Comparison of ENCODE assay signal across 25 mouse cellular contexts in genomic region chr6:141271579-141271978, GRCm38 (mm10). TPM values are rescaled to one million over a fixed set of nuclear protein-coding genes. Genes with fewer than 3 reads are reported as not detected.
DNase-seq lines count a peak whose midpoint lies in the region; ATAC-seq and TF ChIP-seq lines count a peak whose summit lies in the region.
"Had no signal": no experiment of that assay in that cellular context is flagged by ENCODE, and none has a peak within 500 bp of the region (broad histone marks: within the 10 kb centered on the region; RNA-seq: fewer than 3 reads in every experiment).

No protein-coding gene starts in this region.

- no peak overlapping the region for H3K9ac ChIP-seq in heart, embryonic 15.5 days
- H3K9ac ChIP-seq in heart, embryonic 12.5 days, result no peak overlapping the region
- H3K9ac ChIP-seq in intestine, embryonic 16.5 days (ENCODE audit: low read depth, low read length), result no peak overlapping the region
- H3K9ac ChIP-seq: embryonic facial prominence, embryonic 12.5 days; embryonic facial prominence, embryonic 15.5 days; forebrain, postnatal 0 days; hindbrain, embryonic 14.5 days had no signal

- no peak for TF ChIP-seq POLR2A in small intestine, adult 2 months (IDR thresholded peaks at IDR 0.05; ENCODE audit: low read depth, low read length)

- H3K27me3 ChIP-seq in heart, embryonic 15.5 days, result no peaks in the 10 kb centered on the region
- no peaks in the 10 kb centered on the region for H3K27me3 ChIP-seq in heart, embryonic 12.5 days (replicated peaks)
- no peaks in the 10 kb centered on the region for H3K27me3 ChIP-seq in intestine, embryonic 16.5 days (replicated peaks; ENCODE audit: control insufficient read depth, insufficient read depth, low read length)
- H3K27me3 ChIP-seq in small intestine, adult 2 months (ENCODE audit: control insufficient read depth, insufficient read depth, low read length), result no peaks in the 10 kb centered on the region
- H3K27me3 ChIP-seq: embryonic facial prominence, embryonic 12.5 days; embryonic facial prominence, embryonic 15.5 days had no signal

- no peak overlapping the region for H3K4me2 ChIP-seq in heart, embryonic 15.5 days
- no peak overlapping the region for H3K4me2 ChIP-seq in heart, embryonic 12.5 days
- H3K4me2 ChIP-seq in intestine, embryonic 16.5 days (ENCODE audit: low read depth, low read length), result peak overlapping the region; percentile 35; the same call in 1 of the 2 replicates
- H3K4me2 ChIP-seq: embryonic facial prominence, embryonic 12.5 days; embryonic facial prominence, embryonic 15.5 days; hindbrain, embryonic 14.5 days had no signal

- no peaks in the 10 kb centered on the region for H3K9me3 ChIP-seq in heart, embryonic 15.5 days (replicated peaks)
- H3K9me3 ChIP-seq in heart, embryonic 12.5 days (replicated peaks), result no peaks in the 10 kb centered on the region
- no peaks in the 10 kb centered on the region for H3K9me3 ChIP-seq in intestine, embryonic 16.5 days (ENCODE audit: control insufficient read depth, low read length)
- H3K9me3 ChIP-seq: embryonic facial prominence, embryonic 12.5 days; embryonic facial prominence, embryonic 15.5 days had no signal

- peaks cover 36% of the 10 kb centered on the region for H3K4me1 ChIP-seq in heart, embryonic 15.5 days (replicated peaks)
- H3K4me1 ChIP-seq in heart, embryonic 12.5 days (replicated peaks), result peaks cover 28% of the 10 kb centered on the region
- peaks cover 23% of the 10 kb centered on the region for H3K4me1 ChIP-seq in intestine, embryonic 16.5 days (ENCODE audit: control insufficient read depth, insufficient read depth, low read length)
- peaks cover 11% of the 10 kb centered on the region; the same call in 1 of the 2 replicates for H3K4me1 ChIP-seq in small intestine, adult 2 months (ENCODE audit: control insufficient read depth, insufficient read depth, insufficient read length, low read length)
- H3K4me1 ChIP-seq: embryonic facial prominence, embryonic 12.5 days had no signal

- WGBS in heart, embryonic 15.5 days, result 75% methylated on average over 3 of the region's 3 CpGs
- WGBS in heart, embryonic 12.5 days, result 78% methylated on average over 3 of the region's 3 CpGs
- 63% methylated on average over 3 of the region's 3 CpGs for WGBS in intestine, embryonic 16.5 days
- WGBS in small intestine, adult 2 months, result 22% methylated on average over 3 of the region's 3 CpGs

- TF ChIP-seq CTCF in small intestine, adult 2 months (IDR thresholded peaks at IDR 0.05; ENCODE audit: extremely low read depth, insufficient read length, insufficient replicate concordance, low read depth, low read length), result no peak

- no peaks in the 10 kb centered on the region for H3K36me3 ChIP-seq in heart, embryonic 15.5 days
- H3K36me3 ChIP-seq in heart, embryonic 12.5 days, result no peaks in the 10 kb centered on the region
- no peaks in the 10 kb centered on the region for H3K36me3 ChIP-seq in intestine, embryonic 16.5 days (ENCODE audit: control insufficient read depth, insufficient read depth, low read length)
- no peaks in the 10 kb centered on the region for H3K36me3 ChIP-seq in small intestine, adult 2 months (ENCODE audit: control insufficient read depth, insufficient read depth, low read length)
- H3K36me3 ChIP-seq: embryonic facial prominence, embryonic 12.5 days; embryonic facial prominence, embryonic 15.5 days had no signal

- peak; percentile 49 for DNase-seq in lung, postnatal 36 days
- DNase-seq in lung, adult 18-20 months, result no peak
- DNase-seq in frontal cortex, postnatal 14 days (ENCODE audit: low spot score in 2 of 2), result no peak
- DNase-seq in thymus, postnatal 25 days, result no peak
- DNase-seq: adrenal gland, adult 2 months; adrenal gland, postnatal 14 days; cerebellum, adult 11 months; cerebellum, adult 2 months; cerebellum, adult 9-11 months; cerebellum, postnatal 25 days; forebrain, postnatal 0 days; gastrocnemius, postnatal 36 days; heart, postnatal 10 days; heart, postnatal 4 days had no signal

- H3K4me3 ChIP-seq in heart, embryonic 15.5 days, result no peak overlapping the region
- no peak overlapping the region for H3K4me3 ChIP-seq in heart, embryonic 12.5 days
- H3K4me3 ChIP-seq in intestine, embryonic 16.5 days (ENCODE audit: low read length), result 0 out of 2 replicates have a peak overlapping the region, but pooled peaks have one; percentile 16
- H3K4me3 ChIP-seq in small intestine, adult 2 months (ENCODE audit: low read depth, low read length), result no peak overlapping the region
- H3K4me3 ChIP-seq: embryonic facial prominence, embryonic 12.5 days; embryonic facial prominence, embryonic 15.5 days had no signal

- H3K27ac ChIP-seq in heart, embryonic 15.5 days, result peak overlapping the region; percentile 6; the same call in 1 of the 2 replicates
- no peak overlapping the region for H3K27ac ChIP-seq in heart, embryonic 12.5 days (ENCODE audit: poor library complexity, severe bottlenecking)
- H3K27ac ChIP-seq in intestine, embryonic 16.5 days (ENCODE audit: low read length), result peak overlapping the region; percentile 46
- peak overlapping the region; percentile 64 for H3K27ac ChIP-seq in small intestine, adult 2 months (ENCODE audit: insufficient read depth, low read depth, low read length)
- H3K27ac ChIP-seq: embryonic facial prominence, embryonic 12.5 days; embryonic facial prominence, embryonic 15.5 days; hindbrain, embryonic 14.5 days; hindbrain, postnatal 0 days had no signal

- ATAC-seq in heart, embryonic 15.5 days (replicated peaks; ENCODE audit: insufficient number of reproducible peaks, insufficient read depth, low FRiP score, low read depth), result no peak
- no peak for ATAC-seq in heart, embryonic 12.5 days (ENCODE audit: insufficient number of reproducible peaks, low FRiP score)
- peak; percentile 88 for ATAC-seq in intestine, embryonic 16.5 days
- ATAC-seq: CD4-positive, CD25-positive, alpha-beta regulatory T cell, adult 4 months; forebrain, embryonic 14.5 days; forebrain, postnatal 0 days; hindbrain, postnatal 0 days had no signal

RNA-seq across cellular contexts. Expression of gene Pde3a, which starts 22.5 kb away (rescaled TPM):
- 11.2 and 13.0 TPM in 2 replicates for polyA plus RNA-seq in heart, embryonic 15.5 days (2015; fragmentation: Nextera tagmentation; extraction: Ambion mirVana)
- 12.2 and 13.4 TPM in 2 replicates for polyA plus RNA-seq in heart, embryonic 12.5 days (2016; fragmentation: Nextera tagmentation; extraction: Ambion mirVana)
- 14.7 and 17.9 TPM in 2 replicates for polyA plus RNA-seq in intestine, embryonic 16.5 days (2015; fragmentation: Nextera tagmentation; extraction: Ambion mirVana)
- polyA plus RNA-seq in small intestine, adult 2 months (2012; rRNA removed), result 6.1 and 7.9 TPM in 2 replicates
- polyA plus RNA-seq: C2C12; CD4-positive, CD25-positive, alpha-beta regulatory T cell, adult 4 months had no signal
